Mouse (Mus musculus) MEL-GATA-1-ER (cell line): ENCODE data around the gene Myrfl.

Source experiments
- DNase-seq: peaks from one replicate; pipeline ENCODE4 v3.0.0-alpha.2; 2012; ENCODE audit warnings: low read depth; ENCODE audit errors: extremely low read depth

Gene Myrfl

DNA sequence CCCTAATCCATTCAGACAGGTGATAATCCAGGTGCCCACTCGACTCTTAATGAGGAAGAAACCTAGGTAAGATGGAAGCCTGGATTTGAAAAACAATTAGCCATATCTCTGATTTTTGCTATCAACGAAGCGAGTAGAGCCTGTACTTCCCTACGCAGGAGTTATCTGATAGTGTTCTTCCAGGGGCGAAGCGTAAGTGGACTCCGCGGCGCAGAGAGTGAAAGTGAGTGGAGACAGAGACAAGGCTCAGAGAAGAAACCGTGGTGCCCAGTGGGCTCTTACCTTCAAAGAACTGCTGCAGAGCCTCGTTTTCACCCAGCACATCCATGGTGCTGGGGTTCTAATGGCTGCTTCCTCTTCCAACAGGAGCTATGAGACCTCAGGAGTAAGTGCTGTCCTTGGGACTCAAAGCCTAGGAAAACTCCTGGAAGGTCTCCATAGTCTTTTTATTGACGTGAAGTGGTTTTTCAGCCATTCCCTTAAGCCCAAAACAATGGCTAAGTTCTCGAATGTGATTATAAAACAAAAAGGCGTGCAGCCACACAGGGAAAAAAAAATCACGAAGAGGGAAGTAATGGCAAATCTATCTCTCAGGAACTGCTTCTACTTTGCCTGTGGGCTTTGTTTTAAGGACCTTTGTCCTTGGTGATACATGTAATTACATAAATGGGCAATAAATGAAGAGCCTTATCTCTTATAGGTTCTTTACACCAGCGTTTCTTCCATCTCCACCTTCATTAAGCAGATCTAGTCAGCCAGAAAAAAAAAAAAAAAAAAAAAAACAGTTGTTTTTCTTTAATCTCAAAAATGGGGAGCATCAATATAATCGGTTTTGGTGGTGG, at the start of gene Myrfl:
Gene Myrfl, minus strand, starts transcription at position 584 of the 842 bp plus-strand sequence.
- DNase-seq, result no peak

DNA sequence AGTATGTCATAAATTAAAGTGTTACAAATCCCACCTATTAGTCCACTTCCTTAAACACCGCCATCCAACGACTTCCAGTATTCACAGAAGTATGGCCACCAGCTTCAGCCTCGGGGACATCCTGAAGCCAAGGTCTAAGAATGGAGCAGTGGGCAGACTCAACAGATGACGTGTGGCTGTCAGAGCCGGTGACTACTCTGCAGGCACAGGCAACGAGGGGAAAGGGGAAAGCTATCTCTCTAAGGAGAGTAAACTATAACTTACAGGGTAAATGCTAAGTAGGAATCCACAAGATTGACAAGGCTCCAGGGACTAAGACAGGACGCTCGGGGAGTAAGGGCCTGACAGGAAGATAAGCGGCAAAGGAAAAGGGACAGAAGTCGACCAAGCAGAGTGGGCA, 48.2 kb upstream of the Myrfl start:
- no peak for DNase-seq

DNA sequence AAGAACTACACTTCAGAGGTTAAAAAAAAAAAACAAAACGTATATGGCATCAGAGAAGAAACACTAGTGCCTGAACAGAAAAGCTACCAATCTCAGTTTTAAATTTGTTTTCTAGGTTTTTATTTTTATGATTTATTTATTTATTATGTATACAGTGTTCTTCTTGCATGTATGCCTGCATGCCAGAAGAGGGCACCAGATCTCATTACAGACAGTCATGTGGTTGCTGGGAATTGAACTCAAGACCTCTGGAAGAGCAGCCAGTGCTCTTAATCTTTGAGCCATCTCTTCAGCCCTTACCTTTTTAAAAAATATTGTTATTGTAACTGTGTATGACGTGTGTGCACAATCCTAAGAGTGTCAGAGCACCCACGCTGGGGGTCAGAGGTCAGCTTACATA, 47.4 kb upstream of the Myrfl start:
- no peak for DNase-seq

DNA sequence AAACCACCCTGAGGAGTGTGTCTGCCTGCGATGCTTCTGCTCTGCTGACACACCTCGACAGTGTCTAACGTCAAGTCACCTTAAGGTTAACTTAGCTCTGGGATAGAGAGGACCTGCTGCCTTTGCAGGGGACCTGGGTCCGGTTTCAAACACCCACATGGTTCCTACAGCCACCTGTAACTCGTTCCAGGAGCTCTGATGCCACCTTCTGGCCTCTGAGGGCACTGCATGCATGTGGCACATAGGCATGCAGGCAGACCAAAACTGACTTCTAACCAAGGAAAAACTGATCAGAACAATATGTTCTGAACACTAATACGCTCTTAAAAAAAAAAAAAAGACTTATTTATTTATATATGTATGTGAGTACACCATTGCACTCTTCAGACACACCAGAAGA, 46.3 kb upstream of the Myrfl start:
- no peak for DNase-seq

DNA sequence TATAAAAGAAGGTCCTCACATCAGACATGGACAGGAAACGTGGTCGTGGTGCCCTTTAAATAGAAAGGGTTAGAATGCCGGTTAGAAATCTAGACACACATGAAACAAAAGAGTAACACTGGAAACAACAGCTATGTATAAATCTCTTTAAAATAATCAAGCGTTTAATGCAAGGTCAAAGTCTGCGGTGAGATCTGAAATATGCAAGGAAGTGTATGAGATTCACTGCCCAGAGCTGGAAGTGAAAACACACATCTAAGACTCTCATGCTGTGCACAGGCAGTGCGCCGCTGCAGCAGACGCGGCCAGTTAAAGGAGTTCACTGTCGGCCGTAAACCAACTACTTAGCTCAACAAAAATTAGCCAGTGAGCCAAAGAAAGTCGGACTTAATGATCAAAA, 38.3 kb upstream of the Myrfl start:
- no peak for DNase-seq

DNA sequence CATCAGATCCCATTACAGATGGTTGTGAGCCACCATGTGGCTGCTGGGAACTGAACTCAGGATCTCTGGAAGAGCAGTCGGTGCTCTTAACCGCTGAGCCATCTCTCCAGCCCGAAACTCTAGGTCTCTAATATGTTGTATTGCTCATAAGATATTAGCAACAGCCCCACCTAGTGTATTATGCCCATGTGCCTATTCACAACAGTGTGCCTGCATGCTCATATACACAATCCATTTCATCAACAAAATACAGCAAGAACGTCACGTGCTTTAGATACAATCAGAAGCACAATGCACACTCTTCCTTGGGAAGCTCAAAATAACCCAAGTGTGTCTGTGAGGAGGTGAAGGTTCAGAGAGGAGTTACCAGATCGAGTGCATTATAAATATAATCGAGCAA, 37.1 kb upstream of the Myrfl start:
- no peak for DNase-seq

DNA sequence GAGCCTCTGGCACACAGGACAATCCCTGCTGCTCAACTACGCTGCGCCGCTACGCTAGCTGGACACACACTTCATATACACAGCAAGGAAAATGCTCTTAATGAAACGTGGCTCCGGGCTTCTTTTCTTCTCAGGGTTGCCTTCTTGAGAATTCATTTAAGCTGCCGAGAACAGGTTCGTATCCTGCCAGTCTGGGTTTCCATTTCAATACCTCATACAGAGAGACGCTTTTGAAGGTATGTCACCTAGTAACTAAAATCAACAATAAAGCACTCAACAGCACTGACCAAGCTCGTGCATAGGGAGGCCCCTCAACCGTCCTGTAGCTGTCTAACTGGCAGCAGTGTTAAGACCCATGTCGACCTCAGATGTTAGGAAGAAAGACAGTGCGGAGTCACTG, 35.7 kb upstream of the Myrfl start:
- DNase-seq, result no peak

DNA sequence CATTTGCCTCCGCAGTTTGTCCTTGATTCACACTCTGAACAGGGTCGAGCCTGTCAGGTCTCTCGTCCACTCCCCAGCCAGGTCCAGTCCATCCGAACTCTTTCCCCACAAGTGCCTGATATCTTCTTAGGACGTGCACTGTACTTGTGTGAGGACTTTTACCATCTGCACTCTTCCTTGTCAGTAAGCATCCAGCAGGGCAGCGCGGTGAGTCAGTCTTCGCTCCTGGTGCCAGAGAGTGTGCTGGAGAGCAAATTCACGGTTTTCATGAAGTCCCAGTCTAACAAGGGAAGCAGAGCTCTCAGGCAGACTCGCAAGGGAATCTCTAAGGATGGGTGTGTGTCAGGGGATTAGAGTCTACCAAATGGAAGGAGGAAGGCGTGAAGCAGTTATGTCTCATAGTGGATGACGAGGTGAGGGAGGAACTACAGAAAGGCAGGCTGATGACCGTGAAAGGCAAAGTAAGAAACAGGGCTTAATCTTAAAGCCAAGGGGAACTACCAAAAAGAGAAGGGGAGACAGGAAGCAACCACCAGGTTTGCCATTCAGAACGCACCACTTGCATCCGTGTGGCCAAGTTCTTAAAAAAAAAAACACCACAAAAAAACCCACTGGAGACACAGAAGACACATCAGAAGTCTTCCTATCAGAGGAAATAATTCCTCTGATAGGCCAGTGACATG, 34.9 kb upstream of the Myrfl start:
- DNase-seq, result no peak

DNA sequence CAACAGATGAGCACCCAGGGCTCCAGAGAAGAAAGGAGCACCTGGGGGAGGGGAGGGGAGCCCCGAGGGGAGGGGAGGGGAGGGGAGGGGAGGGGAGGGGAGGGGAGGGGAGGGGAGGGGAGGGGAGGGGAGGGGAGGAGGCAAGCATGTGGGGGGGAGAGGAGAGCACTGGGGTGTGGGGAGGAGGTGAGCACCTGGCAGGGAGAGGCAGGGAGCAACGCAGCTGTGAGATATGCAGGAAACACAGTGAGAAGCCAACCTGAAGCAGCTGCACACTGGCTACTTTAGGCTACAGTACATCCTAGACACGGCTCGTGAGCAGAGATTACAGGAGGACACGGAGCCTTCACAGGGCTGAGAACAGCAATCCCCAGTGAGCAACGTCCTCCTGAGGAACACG, 34.2 kb upstream of the Myrfl start:
- no peak for DNase-seq

DNA sequence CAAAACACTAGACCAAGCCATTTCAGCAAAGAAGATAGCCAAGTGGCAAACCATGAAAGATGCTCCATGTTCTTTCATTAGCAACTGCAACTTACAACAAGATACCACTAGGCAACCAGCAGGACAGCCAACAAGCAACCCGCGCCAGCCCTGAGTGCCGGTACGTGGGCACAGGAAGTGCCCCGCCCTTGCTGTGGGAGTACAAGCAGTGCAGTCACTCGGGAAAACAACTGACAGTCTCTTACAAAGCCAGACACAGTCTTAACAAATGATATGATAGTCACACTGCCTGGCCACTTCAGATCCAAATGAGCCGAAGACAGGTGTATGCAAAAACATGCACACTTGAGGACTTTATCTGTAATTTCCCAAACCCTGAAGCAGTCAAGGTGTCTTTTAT, 33.8 kb upstream of the Myrfl start:
- no peak for DNase-seq

DNA sequence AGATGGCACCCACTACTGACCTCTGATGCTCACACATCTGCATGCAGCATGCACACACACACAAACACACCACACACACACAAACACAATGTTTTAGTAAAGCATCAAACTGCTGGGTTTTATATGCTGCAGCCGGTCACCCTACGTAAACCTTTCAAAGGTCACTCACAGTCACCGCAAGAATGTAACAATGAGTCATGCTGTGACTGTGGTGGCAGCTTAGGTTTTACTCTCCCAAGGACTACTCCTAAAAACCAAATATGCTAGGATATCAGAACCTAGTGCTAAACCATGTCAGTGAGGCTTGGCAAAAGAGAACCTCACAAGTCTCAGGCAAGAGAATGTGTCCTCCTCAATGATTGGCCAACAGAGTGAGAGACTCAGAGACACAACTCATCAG, 32.1 kb upstream of the Myrfl start:
- DNase-seq, result no peak

DNA sequence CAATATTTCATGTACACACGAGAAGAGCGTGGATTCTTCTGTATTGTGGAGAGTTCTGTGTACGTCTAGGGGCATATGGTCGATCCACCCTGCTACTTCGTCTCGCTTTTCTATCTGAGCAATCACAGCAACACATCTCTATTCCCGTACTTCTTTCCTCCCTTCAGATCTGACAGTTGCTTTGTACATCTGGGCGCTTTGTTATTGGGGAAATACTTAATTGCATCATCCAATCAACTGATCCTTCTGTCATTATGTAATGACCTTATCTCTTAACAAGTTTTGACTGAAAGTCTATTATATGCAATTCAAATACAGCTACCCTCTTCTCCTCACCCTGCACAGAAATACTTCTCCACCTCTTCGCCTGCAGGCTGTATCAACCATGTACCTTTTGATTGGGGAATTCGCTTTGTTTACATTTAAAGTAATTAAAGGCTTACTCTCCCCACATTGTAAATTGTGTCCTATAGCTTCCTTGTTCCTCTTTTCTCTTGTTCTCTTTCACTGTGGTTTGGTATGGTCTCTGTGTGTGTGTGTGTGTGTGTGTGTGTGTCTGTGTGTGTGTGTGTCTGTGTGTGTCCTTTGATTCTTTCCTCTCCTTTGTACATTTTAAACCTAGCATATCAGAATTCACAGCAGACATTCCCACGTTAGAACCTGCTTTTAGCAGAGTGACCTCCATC, 29.9 kb upstream of the Myrfl start:
- DNase-seq, result no peak

DNA sequence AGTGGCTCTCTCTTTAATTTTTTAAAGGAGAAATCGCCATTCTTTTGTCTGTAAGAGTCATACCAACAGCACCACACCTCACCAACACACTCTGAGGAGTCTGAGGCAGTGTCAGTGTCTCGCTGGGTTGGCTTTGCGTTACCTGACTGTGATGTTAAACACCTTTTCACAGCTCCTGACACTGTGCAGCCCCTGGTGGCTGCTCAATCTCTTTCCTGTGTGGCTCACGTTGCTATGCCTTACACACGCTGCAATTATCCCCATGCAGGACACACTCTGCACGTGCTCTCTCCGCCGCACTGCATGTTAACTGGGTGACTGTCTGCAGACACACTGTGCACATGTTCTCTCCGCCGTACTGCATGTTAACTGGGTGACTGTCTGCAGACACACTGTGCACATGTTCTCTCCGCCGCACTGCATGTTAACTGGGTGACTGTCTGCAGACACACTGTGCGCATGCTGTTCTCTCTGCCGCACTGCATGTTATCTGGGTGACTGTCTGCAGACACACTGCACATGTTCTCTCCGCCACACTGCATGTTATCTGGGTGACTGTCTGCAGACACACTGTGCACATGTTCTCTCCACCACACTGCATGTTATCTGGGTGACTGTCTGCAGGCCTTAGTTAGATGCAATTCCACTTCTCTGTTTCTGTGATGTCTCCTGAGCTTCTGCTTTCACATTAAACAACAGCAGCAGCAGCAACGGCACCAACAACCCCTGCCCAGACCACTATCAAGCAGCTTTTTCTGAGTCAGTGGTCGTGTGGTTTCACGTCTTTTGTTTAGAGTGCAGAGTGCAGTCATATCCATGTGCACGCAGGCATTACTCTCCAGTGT, 27.2 kb upstream of the Myrfl start:
- DNase-seq, result no peak

DNA sequence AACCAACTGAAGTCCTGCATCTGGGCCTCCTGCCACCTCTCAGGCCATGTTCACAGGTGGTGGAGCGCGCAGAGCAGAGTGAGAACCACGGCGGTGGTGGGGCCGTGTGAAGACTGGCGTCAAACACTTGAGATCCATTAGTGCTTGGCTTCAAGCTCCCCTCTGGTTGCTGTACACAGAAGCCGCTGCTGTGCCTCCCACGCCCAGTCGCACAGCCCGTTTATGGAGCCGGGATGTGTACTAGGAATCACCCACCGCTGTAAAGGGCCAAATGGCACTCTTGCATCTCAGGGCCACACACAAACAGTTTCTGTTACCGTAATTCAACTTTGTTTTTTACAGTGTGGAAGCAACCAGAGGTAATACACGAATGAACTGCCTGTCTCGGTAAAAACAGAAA, 25.4 kb upstream of the Myrfl start:
- no peak for DNase-seq

DNA sequence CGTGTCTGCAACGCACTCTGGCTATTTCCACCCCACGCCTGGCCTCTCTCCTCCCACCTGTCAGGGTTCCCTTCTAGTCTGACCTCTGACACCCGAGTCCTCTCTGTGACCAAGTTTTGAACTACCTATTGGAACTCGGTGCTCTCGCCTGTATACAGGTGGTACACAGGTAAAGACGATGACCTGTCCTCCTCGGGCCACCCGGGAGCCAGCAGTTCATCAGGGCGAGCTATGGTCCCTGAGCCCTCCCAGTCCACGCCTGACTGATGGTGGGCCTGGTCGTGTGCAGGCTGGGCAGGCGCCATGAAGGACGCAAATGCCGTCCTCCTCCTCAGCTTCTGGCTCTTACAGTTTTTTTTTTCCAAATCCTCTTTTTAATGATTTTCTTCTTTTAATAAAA, 24.7 kb upstream of the Myrfl start:
- DNase-seq, result no peak

DNA sequence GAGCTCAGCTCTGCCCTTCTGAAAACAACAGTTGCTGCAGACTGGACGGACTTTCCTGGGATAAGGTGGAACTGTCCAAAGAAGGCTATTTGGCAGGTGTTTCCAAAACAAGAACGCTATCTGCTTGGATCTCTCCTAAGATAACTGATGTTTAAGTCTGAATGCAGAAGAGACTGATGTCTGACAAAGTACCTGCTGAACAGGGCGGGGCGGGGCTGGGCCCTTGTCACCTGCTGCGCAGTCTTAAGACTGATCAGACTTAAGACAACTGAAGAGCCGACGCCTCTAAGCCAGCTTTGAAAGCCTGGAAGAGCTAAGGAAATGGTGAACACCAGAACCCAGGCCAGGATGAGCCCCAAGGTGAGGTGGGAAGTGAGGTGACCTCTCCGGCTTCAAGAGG, 23.9 kb upstream of the Myrfl start:
- no peak for DNase-seq

DNA sequence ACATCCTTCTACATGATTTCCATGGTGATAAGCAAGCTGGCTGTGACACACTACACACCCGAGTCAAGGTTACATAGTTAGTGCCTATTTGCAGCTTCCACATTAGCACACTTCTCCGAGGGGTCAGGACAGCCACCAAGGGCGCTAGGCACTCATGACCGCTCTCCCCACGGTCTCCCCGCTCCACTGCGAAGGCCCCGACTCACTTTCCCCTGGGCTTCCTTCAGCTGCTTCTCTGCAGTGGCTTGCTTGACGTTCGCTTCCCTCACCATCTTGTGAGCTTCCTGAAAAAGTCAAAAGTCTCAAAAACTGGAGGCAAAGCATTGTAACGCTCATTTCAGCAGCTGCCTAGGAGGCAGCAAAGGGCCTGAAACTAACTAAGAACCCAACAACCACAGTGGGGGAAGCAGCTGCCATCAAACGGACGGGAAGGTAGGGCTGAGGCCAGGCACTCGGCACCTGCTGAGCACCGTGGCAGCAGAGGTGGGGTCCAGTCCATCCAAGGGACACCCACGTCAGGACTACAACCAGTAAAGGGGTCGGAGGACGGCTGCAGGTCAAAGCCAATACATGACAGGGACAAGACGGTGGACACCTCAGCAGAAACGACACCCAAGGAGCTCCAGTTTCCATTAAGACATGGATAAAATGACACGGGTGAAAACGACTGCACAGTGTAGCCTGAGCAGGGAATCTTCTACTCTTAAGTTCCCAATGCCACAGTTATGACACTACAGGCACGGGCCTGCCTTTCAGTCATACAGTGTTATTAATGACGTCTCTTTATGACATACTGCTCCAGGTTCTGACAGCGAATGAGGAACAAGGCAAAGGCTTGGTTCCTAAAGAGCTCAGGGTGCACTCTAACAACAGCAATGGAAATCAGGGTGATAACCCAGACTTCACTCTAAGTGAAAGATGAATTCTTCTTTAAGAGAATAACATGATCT, 22.9 kb upstream of the Myrfl start:
- DNase-seq, result no peak

DNA sequence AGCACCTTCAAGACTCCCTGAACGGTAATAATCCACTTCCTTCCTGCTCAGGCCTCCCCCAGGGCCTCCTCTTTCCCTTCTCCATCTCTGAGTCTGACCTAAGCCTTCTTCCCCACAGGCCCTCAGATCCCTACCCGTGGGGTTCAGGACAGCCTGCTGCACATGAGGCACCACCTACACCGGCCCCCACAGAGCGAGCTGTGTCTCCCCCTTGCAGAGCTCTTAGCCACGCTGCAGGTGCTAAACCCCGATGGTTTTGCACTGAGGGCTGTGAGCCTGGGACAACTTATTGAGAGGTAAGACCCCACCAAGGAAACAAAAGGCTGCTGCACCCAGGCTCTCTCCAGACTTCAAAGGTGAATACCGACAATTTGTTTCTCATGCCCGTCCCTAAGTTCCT, 19.9 kb upstream of the Myrfl start:
- DNase-seq, result no peak

DNA sequence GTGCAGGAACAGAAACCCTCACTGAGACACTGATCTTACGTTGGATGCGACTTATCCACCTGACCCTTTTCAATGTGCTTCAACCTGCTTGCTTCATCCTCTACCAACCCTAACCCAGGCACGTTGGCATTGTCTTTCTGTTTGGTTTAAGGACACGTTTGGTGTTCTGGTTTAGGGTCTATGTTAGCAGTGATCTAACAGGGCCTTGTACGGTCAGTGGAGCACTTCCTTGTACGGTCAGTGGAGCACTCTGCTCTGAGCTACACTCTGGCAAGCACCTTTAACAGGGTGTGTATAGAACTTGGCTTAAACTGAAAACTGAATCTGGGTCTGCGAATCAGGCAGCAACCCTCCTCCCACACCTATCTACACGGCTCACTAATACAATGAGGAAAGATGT, 18.6 kb upstream of the Myrfl start:
- DNase-seq, result no peak

DNA sequence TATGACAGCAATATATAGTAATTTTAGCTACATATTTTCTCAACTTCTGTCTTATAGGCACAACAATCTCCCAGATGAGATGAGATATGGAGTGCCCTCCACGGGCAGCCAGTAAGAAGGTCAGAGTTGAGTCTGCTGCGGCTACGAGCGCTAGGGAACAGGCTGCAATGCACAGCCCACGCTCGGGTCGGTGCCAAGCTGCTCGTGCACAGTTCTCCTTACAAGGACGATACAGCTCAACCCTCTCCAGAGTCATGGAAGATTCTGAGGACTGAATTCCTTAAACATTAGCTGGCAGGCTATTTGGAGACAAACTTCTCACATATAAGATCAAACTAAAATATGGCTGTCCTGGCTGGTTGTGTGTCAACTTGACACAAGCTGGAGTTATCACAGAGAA, 17.9 kb upstream of the Myrfl start:
- no peak for DNase-seq
